Mouse (Mus musculus) monocyte, adult 59 days (primary cell): Measurements from ENCODE around the gene Mrgpra2a. TPM values are rescaled to one million over a fixed set of nuclear protein-coding genes. Genes with fewer than 3 reads are reported as not detected.

Source experiments
- total RNA-seq, 2 experiments: library from RNA; stranded (reverse); gene quantifications; one replicate each; pipeline ENCODE4 v1.2.4; 2023

Mrgpra2a gene
- total RNA-seq = not detected

GRCm38 (mm10) chr7:47452015-47452414, at the start of gene Mrgpra2a:
Mrgpra2a (minus strand) TSS chr7:47452139.

Other genes with a start within 250 kb of the Mrgpra2a start
- not detected for gene Mrgpra6, start 247.2 kb downstream of the Mrgpra2a start, total RNA-seq
- gene Mrgpra9, start 199.3 kb downstream of the Mrgpra2a start, total RNA-seq = not detected
- gene Mrgpra1, start 97.9 kb downstream of the Mrgpra2a start, total RNA-seq = not detected
- gene Mrgpra2b, start 76.7 kb upstream of the Mrgpra2a start, total RNA-seq = not detected
- not detected for gene Mrgpra3, start 149.2 kb upstream of the Mrgpra2a start, total RNA-seq